Mouse (Mus musculus) retina, embryonic 14.5 days (tissue): ENCODE measurements around the gene Fbxo2.

ENCODE experiments used
- DNase-seq: peaks from one replicate; pipeline ENCODE4 v3.0.0-alpha.2; 2015; ENCODE audit warnings: low spot score

Fbxo2 gene

GRCm38 (mm10) chr4:148143721-148144120 is 16.7 kb upstream of the Fbxo2 start:
- DNase-seq = no peak

DNA sequence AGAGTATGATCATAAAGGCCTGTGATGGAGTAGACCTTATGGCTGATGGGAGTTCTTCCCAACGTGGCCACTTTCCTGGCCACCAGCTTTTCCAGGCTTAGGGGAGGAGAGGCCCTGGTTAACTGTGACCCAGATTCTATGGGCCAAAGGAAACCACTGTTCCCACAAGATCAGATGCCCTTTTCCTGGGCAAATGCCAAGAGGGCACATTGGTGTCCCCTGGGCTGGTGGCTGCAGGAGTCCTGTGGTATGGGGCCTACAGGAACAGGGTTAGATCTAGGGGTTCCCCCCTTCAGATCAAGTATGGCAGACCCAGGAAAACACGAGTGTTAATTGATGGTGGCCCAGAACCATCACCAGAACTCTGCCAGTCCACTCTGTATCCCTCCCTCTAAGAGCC is 12.7 kb upstream of the Fbxo2 start:
- DNase-seq = no peak

DNA sequence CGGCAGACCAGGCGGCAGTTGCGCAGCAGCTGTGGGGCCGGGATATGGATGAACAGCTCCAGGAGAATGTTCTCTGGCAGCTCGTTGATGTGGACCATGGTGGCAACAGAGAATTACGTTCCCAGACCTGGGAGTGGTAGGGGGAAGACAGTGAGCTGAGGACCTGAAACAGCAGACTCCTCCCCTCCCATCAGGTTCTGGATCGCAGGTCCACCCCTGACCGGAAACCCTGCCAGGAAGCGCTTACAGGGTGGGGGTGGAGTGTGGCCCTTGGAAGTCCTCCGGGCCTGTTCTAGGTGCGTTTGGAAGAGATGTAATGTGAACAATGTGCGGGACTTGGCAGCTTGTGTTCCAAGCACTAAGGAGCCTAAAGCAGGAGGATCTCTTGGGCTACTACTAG is 10.9 kb upstream of the Fbxo2 start:
- no peak for DNase-seq

- no peak for DNase-seq
Observed at GRCm38 (mm10) chr4:148150242-148150641, 10.2 kb upstream of the Fbxo2 start.

DNA sequence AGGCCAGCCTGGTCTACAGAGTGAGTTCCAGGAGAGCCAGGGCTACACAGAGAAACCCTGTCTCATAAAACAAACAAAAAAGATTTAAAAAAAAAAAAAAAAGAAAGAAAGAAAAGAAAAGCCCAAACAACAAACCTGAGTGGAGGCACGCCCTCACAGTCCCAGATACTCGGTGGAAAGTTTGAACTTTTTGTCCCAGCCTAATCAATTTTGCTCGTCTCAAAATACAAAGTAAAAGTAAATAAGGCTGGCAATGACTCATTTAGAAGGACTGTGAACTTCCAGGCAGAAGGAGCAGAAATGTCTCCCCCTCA is 9.5 kb upstream of the Fbxo2 start:
- DNase-seq = no peak

DNA sequence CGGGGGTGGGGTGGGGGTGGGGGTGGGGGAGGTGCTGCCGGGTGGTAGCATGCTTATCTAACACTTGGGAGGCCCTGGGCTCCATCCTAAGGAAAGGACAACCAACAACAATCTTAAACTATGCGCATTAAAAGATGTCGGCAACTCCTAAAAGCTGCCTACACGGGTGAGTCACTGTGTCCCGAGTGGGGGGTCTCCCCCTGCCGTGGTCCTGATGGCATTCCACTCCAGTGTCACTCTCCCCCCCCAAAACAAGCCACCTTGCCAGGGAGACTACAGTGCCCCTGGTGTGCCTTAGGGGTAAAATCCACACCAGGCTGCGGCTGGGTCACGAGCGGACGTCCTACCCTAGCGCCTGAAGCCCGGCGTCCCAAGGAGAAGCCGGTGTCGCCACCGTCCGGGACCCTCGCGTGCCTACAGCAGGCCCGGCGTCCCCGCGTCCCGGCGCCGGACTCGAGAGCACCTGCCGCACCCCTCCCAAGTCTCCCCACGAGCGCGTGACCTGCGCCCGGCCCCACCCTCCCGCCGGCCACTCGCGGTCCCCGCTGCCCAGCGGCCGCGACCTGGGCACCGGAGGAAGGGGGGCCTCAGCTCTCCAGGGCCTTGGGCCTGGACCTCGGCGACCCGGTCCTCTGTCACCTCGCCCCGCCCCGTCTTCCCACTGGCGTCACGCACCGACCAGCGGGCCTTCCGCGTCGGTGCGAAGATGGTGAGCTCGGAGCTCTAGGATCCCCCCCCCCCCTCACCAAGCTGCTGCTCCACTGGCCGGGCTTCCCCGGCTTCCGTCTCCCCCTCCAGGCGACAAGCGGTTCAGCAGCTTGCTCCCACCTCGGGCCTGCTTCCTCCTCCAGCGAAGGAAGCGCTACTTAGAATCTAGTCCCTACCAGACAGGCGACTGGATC is 8.9 kb upstream of the Fbxo2 start, which contains the start of gene Fbxo6:
Fbxo6 (minus strand) TSS at position 874 of the 902 bp plus-strand sequence.
- peak; percentile 86 for DNase-seq

DNA sequence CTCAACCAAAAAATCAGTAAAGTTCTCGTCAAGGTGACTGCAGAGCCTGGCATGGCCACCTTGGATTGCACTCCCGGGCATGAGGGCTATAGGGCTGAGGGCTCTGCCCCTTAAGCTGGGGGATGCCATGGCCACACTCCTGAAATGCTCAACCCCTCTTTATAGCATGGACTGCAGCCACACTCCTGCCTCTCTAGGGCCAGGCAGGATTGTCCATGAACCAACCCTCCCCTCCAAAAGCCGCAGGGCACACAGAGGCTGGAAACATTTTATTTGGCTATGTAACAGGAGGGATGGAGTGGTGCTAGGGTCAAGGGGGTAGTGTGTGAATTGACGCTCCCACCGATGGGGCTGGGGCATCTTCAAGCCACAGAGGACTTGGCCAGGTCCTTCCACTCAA is 7.9 kb upstream of the Fbxo2 start:
- DNase-seq = no peak

- no peak for DNase-seq
Observed at GRCm38 (mm10) chr4:148154006-148154405, 6.4 kb upstream of the Fbxo2 start.

- peak; percentile 76 for DNase-seq
Observed at GRCm38 (mm10) chr4:148154982-148155381, 5.4 kb upstream of the Fbxo2 start.

GRCm38 (mm10) chr4:148158436-148159348 is 1.7 kb upstream of the Fbxo2 start:
- DNase-seq = peak; percentile 50

DNA sequence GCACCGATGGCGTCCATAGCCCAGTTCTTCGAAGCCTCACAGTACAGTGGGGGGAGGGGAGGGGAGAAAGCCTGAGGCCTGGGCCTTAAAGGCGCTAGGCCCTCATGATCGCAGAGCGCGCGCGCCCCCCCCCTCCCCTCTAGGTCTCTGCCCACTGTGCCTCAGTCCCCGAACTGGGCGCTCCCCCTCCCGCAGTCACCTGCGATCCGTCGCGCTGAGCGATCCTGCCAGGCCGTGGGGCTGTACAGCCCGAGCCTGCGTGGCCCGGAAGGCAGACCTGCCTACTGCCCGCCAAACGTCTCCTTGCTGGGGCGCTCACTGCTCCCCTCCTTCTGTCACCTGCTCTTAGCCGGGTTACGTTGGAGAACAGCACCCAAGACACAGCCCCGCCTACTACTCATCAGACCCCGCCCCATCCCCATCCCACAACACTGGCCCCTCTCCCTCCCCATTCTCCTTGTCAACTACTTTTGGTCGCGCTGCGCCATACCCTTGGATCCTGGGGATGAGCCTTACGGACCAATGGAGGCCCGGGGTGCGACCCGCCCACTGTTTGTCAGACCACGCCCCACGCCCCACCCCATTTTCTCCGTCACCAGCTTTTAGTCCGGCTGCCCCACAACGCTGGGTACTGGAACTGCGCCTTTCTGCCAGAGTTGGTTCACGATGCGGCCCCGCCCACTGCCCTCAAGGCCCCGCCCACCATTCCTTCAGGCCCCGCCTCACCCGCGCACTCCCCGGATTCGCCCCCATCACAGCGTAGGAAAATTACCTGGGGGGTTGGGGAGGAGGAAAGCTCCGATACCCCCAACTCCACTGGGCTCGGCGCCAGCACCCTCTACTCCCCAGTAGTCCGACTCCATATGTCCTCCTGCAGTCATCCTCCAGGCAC is 631 bp upstream of the Fbxo2 start:
- DNase-seq = peak; percentile 96

- DNase-seq = peak; percentile 84
Observed at GRCm38 (mm10) chr4:148164002-148164439, 3.6 kb downstream of the Fbxo2 start.

GRCm38 (mm10) chr4:148164461-148164860 is 4.0 kb downstream of the Fbxo2 start:
- DNase-seq = no peak

GRCm38 (mm10) chr4:148165551-148165950 is 5.1 kb downstream of the Fbxo2 start:
- no peak for DNase-seq

DNA sequence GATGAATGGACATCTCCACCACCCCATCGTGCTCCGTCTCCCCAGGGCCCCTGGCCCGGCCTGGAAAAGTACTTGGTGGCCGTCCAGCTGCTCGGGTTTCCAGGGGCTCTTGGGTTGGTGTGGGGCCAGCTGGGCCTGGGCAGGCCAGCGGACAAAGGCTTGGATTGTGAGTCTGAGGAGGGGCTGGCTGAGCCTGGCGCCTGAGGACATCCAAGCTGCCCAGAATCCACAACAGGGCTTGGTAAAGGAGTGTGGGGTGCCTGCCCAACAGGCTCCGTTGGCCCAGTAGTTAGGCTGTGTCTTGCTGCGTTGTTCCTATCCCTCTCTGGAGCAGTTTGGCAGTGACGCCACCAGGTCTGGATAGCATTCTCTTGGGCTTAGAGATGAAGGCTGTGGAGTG is 6.0 kb downstream of the Fbxo2 start:
- peak; percentile 37 for DNase-seq

DNA sequence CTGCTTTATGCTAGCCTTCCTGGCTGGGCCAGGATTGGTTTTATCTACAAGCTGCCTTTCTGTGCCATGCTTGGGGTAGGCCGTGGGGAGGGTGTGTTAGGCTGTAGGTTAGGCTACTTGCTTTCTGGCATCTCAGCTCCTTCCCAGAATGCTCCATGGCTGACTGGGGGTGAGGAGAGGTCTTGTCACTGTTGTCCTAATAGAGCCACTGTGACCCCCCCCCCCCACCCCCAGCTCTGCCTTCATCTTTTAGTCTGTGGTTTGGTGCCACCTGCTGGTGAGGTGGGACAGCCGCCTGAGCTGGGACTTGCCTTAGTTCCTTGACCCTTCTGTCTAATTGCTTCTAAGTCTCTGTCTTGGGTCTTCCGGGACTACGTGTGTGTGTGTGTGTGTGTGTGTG is 6.6 kb downstream of the Fbxo2 start:
- DNase-seq = peak; percentile 79

GRCm38 (mm10) chr4:148168287-148168686 is 7.9 kb downstream of the Fbxo2 start:
- DNase-seq = peak; percentile 85

GRCm38 (mm10) chr4:148169586-148169985 is 9.2 kb downstream of the Fbxo2 start:
- peak; percentile 25 for DNase-seq

- peak; percentile 88 for DNase-seq
Observed at GRCm38 (mm10) chr4:148170842-148171241, 10.4 kb downstream of the Fbxo2 start.

DNA sequence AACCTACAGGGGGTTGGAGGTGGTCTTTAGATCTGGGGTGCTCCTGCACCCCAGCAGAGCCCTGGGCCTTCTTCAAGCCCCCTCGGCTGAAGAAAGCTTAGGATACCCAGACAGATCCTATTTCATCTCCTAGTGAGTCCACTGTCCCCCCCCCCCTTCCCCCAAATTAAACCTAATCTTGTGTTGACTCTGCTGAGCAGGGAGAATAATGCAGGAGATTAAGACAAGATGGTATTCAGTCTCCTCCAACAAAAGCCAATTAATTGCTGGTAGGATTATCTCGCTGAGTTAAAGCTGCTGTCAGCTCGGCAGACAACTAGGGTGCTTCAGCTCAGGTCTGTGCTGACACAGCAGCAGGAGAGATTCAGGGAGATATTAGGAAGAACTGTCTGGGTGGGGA is 10.8 kb downstream of the Fbxo2 start:
- DNase-seq = peak; percentile 59

GRCm38 (mm10) chr4:148173811-148174494 is 13.5 kb downstream of the Fbxo2 start:
- DNase-seq = peak; percentile 62
